ENCODE assay signal across 18 mouse cellular contexts in genomic region chr8:79105186-79105585, GRCm38 (mm10).
A peak's percentile ranks its signal among the peaks of the same experiment; 100 is the strongest.
DNase-seq lines count a peak whose midpoint lies in the region; ATAC-seq and TF ChIP-seq lines count a peak whose summit lies in the region.
"Had no signal": no experiment of that assay in that cellular context is flagged by ENCODE, and none has a peak within 500 bp of the region (broad histone marks: within the 10 kb centered on the region; RNA-seq: fewer than 3 reads in every experiment).

No protein-coding gene starts in this region.

- H3K4me2 ChIP-seq in forebrain, embryonic 14.5 days (ENCODE audit: low read length): no peak overlapping the region
- H3K4me2 ChIP-seq in forebrain, embryonic 12.5 days: no peak overlapping the region
- H3K4me2 ChIP-seq in kidney, embryonic 14.5 days (replicated peaks; ENCODE audit: low read depth, low read length): no peak overlapping the region
- H3K4me2 ChIP-seq in intestine, postnatal 0 days (replicated peaks; ENCODE audit: low read depth): peak overlapping the region; percentile 48; the same call in 1 of the 2 replicates
- no peak overlapping the region for H3K4me2 ChIP-seq in hindbrain, embryonic 16.5 days (ENCODE audit: low read length)

- H3K27ac ChIP-seq in forebrain, embryonic 14.5 days (ENCODE audit: low read depth, low read length): no peak overlapping the region
- H3K27ac ChIP-seq in forebrain, embryonic 12.5 days: no peak overlapping the region
- peak overlapping the region; percentile 65 for H3K27ac ChIP-seq in kidney, embryonic 14.5 days (ENCODE audit: low read depth, low read length)
- H3K27ac ChIP-seq in brown adipose tissue, adult 24 weeks (replicated peaks; ENCODE audit: low read depth, low read length): peak overlapping the region; percentile 83
- H3K27ac ChIP-seq in intestine, postnatal 0 days (ENCODE audit: low read depth, low read length): peak overlapping the region; percentile 82; the same call in 1 of the 2 replicates
- H3K27ac ChIP-seq in hindbrain, embryonic 16.5 days (ENCODE audit: low read depth, low read length): no peak overlapping the region
- H3K27ac ChIP-seq: hindbrain, embryonic 10.5 days; midbrain, embryonic 10.5 days had no signal

- H3K9me3 ChIP-seq in forebrain, embryonic 14.5 days (replicated peaks; ENCODE audit: control insufficient read depth, low read length): no peaks in the 10 kb centered on the region
- no peaks in the 10 kb centered on the region for H3K9me3 ChIP-seq in forebrain, embryonic 12.5 days
- no peaks in the 10 kb centered on the region for H3K9me3 ChIP-seq in kidney, embryonic 14.5 days (ENCODE audit: control insufficient read depth, low read length)
- no peaks in the 10 kb centered on the region for H3K9me3 ChIP-seq in intestine, postnatal 0 days (ENCODE audit: control insufficient read depth)
- H3K9me3 ChIP-seq in hindbrain, embryonic 16.5 days (ENCODE audit: control insufficient read depth, low read length): no peaks in the 10 kb centered on the region
- H3K9me3 ChIP-seq: hindbrain, embryonic 10.5 days; midbrain, embryonic 10.5 days had no signal

- no peaks in the 10 kb centered on the region for H3K27me3 ChIP-seq in forebrain, embryonic 14.5 days (replicated peaks; ENCODE audit: control insufficient read depth, insufficient read depth, low read length)
- no peaks in the 10 kb centered on the region for H3K27me3 ChIP-seq in forebrain, embryonic 12.5 days
- H3K27me3 ChIP-seq in kidney, embryonic 14.5 days (ENCODE audit: control insufficient read depth, insufficient read depth, low read length): no peaks in the 10 kb centered on the region
- no peaks in the 10 kb centered on the region for H3K27me3 ChIP-seq in intestine, postnatal 0 days (replicated peaks; ENCODE audit: control insufficient read depth, insufficient read depth, low read length)
- H3K27me3 ChIP-seq in hindbrain, embryonic 16.5 days (replicated peaks; ENCODE audit: control insufficient read depth, insufficient read depth, low read length): no peaks in the 10 kb centered on the region

- ATAC-seq in forebrain, embryonic 14.5 days: no peak
- ATAC-seq in forebrain, embryonic 12.5 days (ENCODE audit: low FRiP score): no peak
- ATAC-seq in kidney, embryonic 14.5 days (ENCODE audit: low FRiP score, low TSS enrichment): no peak
- no peak for ATAC-seq in intestine, postnatal 0 days
- ATAC-seq in hindbrain, embryonic 16.5 days: no peak
- ATAC-seq: lung, postnatal 0 days had no signal

- no peaks in the 10 kb centered on the region for H3K36me3 ChIP-seq in forebrain, embryonic 14.5 days (ENCODE audit: control insufficient read depth, insufficient read depth, low read length)
- peaks cover 21% of the 10 kb centered on the region for H3K36me3 ChIP-seq in forebrain, embryonic 12.5 days (replicated peaks)
- peaks cover 3% of the 10 kb centered on the region; the same call in 1 of the 2 replicates for H3K36me3 ChIP-seq in kidney, embryonic 14.5 days (ENCODE audit: control insufficient read depth, insufficient read depth, low read length)
- H3K36me3 ChIP-seq in intestine, postnatal 0 days (ENCODE audit: control insufficient read depth, insufficient read depth): peaks cover 7% of the 10 kb centered on the region; the same call in 1 of the 2 replicates
- 0 out of 2 replicates have a peak, but pooled peaks cover 2% of the 10 kb centered on the region for H3K36me3 ChIP-seq in hindbrain, embryonic 16.5 days (ENCODE audit: control insufficient read depth, insufficient read depth, low read length)

- peak; percentile 20 for DNase-seq in forebrain, embryonic 14.5 days (ENCODE audit: low spot score)
- no peak for DNase-seq in kidney, adult 11 months
- no peak for DNase-seq in right cerebral cortex, postnatal 14 days
- DNase-seq: adrenal gland, postnatal 25 days; cerebellum, postnatal 36 days; gastrocnemius, postnatal 10 days; kidney, postnatal 14 days; left cerebral cortex, postnatal 4 days had no signal

- no peaks in the 10 kb centered on the region for H3K4me1 ChIP-seq in forebrain, embryonic 14.5 days (ENCODE audit: control insufficient read depth, insufficient read depth, low read length)
- H3K4me1 ChIP-seq in forebrain, embryonic 12.5 days: peaks cover 15% of the 10 kb centered on the region
- peaks cover 12% of the 10 kb centered on the region; the same call in 1 of the 2 replicates for H3K4me1 ChIP-seq in kidney, embryonic 14.5 days (ENCODE audit: control insufficient read depth, insufficient read depth, low read length)
- H3K4me1 ChIP-seq in brown adipose tissue, adult 24 weeks (ENCODE audit: control insufficient read depth, insufficient read depth, insufficient read length, low read length): peaks cover 12% of the 10 kb centered on the region; the same call in 1 of the 2 replicates
- peaks cover 20% of the 10 kb centered on the region for H3K4me1 ChIP-seq in intestine, postnatal 0 days (replicated peaks; ENCODE audit: control insufficient read depth, insufficient read depth, low read length)
- H3K4me1 ChIP-seq in hindbrain, embryonic 16.5 days (ENCODE audit: control insufficient read depth, insufficient read depth, low read depth, low read length): no peaks in the 10 kb centered on the region; the same call in 1 of the 2 replicates
- H3K4me1 ChIP-seq: hindbrain, embryonic 10.5 days had no signal

- H3K4me3 ChIP-seq in forebrain, embryonic 14.5 days (ENCODE audit: low read depth, low read length): no peak overlapping the region
- H3K4me3 ChIP-seq in forebrain, embryonic 12.5 days (replicated peaks): no peak overlapping the region
- no peak overlapping the region for H3K4me3 ChIP-seq in kidney, embryonic 14.5 days (ENCODE audit: low read length)
- H3K4me3 ChIP-seq in brown adipose tissue, adult 24 weeks (ENCODE audit: insufficient read depth, low read depth, low read length): no peak overlapping the region
- H3K4me3 ChIP-seq in intestine, postnatal 0 days (ENCODE audit: low read depth, low read length): no peak overlapping the region
- H3K4me3 ChIP-seq in hindbrain, embryonic 16.5 days (ENCODE audit: low read length): no peak overlapping the region
- H3K4me3 ChIP-seq: erythroblast, embryonic 14.5 days; hindbrain, embryonic 10.5 days; midbrain, embryonic 10.5 days; myocyte had no signal

- 81% methylated on average over 10 of the region's 10 CpGs for WGBS in forebrain, embryonic 14.5 days
- WGBS in forebrain, embryonic 12.5 days: 80% methylated on average over 10 of the region's 10 CpGs
- WGBS in kidney, embryonic 14.5 days: 59% methylated on average over 10 of the region's 10 CpGs
- 32% methylated on average over 10 of the region's 10 CpGs for WGBS in intestine, postnatal 0 days
- WGBS in hindbrain, embryonic 16.5 days: 65% methylated on average over 10 of the region's 10 CpGs

- H3K9ac ChIP-seq in forebrain, embryonic 14.5 days (ENCODE audit: low read length): no peak overlapping the region
- H3K9ac ChIP-seq in forebrain, embryonic 12.5 days: no peak overlapping the region
- H3K9ac ChIP-seq in kidney, embryonic 14.5 days (ENCODE audit: low read depth, low read length): no peak overlapping the region
- no peak overlapping the region for H3K9ac ChIP-seq in intestine, postnatal 0 days (ENCODE audit: low read depth, low read length)
- H3K9ac ChIP-seq in hindbrain, embryonic 16.5 days (ENCODE audit: low read depth, low read length): no peak overlapping the region

- no peak for TF ChIP-seq CTCF in intestine, postnatal 0 days (IDR thresholded peaks at IDR 0.05; ENCODE audit: low read depth)

Comparison
In these comparisons a context has a peak if more than half of its experiments do, and no peak if none do; other contexts are left out.
1. H3K27ac ChIP-seq: peak in kidney, embryonic 14.5 days (single experiment), brown adipose tissue, adult 24 weeks (single experiment) and intestine, postnatal 0 days (single experiment); none in forebrain, embryonic 14.5 days (single experiment), forebrain, embryonic 12.5 days (single experiment) and hindbrain, embryonic 16.5 days (single experiment).